Mouse (Mus musculus): ENCODE results near the gene Rpusd4.

DNA sequence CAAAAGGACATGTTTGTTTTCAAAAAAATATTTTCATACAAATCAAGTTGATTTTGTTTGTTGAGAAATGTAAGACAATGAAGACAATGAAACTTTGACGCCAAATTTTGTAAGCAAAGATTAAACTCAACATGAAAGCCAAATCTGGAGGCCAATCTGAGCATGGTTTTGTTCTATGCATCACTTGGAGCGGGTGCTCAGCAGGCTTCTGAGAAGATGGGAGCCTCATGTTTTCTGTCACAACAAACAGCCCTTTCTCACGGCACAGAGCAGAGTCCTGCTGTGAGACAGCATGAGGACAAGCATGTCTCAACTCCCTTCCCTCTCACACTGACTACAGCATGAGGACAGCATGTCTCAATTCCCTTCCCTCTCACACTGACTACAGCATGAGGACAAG lies 31.7 kb upstream of the Rpusd4 start:
- TF ChIP-seq GATA1 (IDR thresholded peaks at IDR 0.05; ENCODE audit: low read length) = no peak
- no peak for TF ChIP-seq TAL1 (IDR thresholded peaks at IDR 0.05; ENCODE audit: low read length)
